In genomic region chr7:122247254-122247864, GRCm38 (mm10) we compare ENCODE assay signal across 22 mouse cellular contexts. TPM values are rescaled to one million over a fixed set of nuclear protein-coding genes. Genes with fewer than 3 reads are reported as not detected.
A peak's percentile ranks its signal among the peaks of the same experiment; 100 is the strongest.
DNase-seq lines count a peak whose midpoint lies in the region; ATAC-seq and TF ChIP-seq lines count a peak whose summit lies in the region.
"Had no signal": no experiment of that assay in that cellular context is flagged by ENCODE, and none has a peak within 500 bp of the region (broad histone marks: within the 10 kb centered on the region; RNA-seq: fewer than 3 reads in every experiment).

No protein-coding gene starts in this region.

- H3K9ac ChIP-seq in liver, postnatal 0 days (replicated peaks): no peak overlapping the region
- H3K9ac ChIP-seq: heart, embryonic 13.5 days; liver, embryonic 13.5 days; lung, embryonic 14.5 days; midbrain, embryonic 12.5 days had no signal

- intact Hi-C loops in gastrocnemius, postnatal 36 days (cut with DNase I): no loop called here

- no peak for TF ChIP-seq EP300 in liver, postnatal 0 days (IDR thresholded peaks at IDR 0.05; ENCODE audit: low read depth)

- 0 out of 2 replicates have a peak, but pooled peaks have one; percentile 17 for ATAC-seq in neutrophil, adult 5-6 weeks (ENCODE audit: extremely low read depth, insufficient number of reproducible peaks, low FRiP score, poor library complexity, severe bottlenecking)
- no peak for ATAC-seq in liver, postnatal 0 days
- ATAC-seq: forebrain, embryonic 16.5 days had no signal

- H3K4me3 ChIP-seq in liver, postnatal 0 days (ENCODE audit: low read depth, low read length): no peak overlapping the region
- H3K4me3 ChIP-seq: embryonic facial prominence, embryonic 10.5 days; forebrain, embryonic 10.5 days; heart, embryonic 13.5 days; liver, embryonic 13.5 days; midbrain, embryonic 12.5 days had no signal

- no peak overlapping the region for H3K27ac ChIP-seq in liver, postnatal 0 days (ENCODE audit: low read depth)
- H3K27ac ChIP-seq: embryonic facial prominence, embryonic 10.5 days; forebrain, embryonic 10.5 days; heart, embryonic 13.5 days; liver, embryonic 13.5 days; midbrain, embryonic 12.5 days had no signal

- H3K9me3 ChIP-seq in liver, postnatal 0 days (ENCODE audit: low read length): no peaks in the 10 kb centered on the region
- H3K9me3 ChIP-seq: embryonic facial prominence, embryonic 10.5 days; forebrain, embryonic 10.5 days; heart, embryonic 13.5 days; liver, embryonic 13.5 days; midbrain, embryonic 12.5 days had no signal

- peak; percentile 20 to 32 for DNase-seq in spleen, postnatal 36 days (ENCODE audit: low spot score in 2 of 2)
- no peak for DNase-seq in spleen, adult 18-20 months
- DNase-seq in thymus, postnatal 14 days: peak; percentile 61
- no peak for DNase-seq in liver, postnatal 0 days
- DNase-seq in gastrocnemius, postnatal 36 days: no peak
- DNase-seq in heart, adult 18-20 months: no peak
- DNase-seq: adrenal gland, postnatal 25 days; cerebellum, adult 9-11 months; heart, postnatal 14 days; kidney, adult 11 months; kidney, postnatal 4 days; layer of hippocampus, adult 9-11 months; liver, embryonic 13.5 days; lung, embryonic 14.5 days; right cerebral cortex, postnatal 14 days had no signal

- WGBS in liver, postnatal 0 days (ENCODE audit: insufficient replicate concordance): 68% methylated on average over 10 of the region's 10 CpGs

- no peak for TF ChIP-seq CTCF in liver, postnatal 0 days (IDR thresholded peaks at IDR 0.05; ENCODE audit: low read depth)

- no peaks in the 10 kb centered on the region for H3K27me3 ChIP-seq in liver, postnatal 0 days (ENCODE audit: insufficient read depth, low read length)
- H3K27me3 ChIP-seq: heart, embryonic 13.5 days; liver, embryonic 13.5 days; midbrain, embryonic 12.5 days had no signal

- no peaks in the 10 kb centered on the region for H3K4me1 ChIP-seq in liver, postnatal 0 days (ENCODE audit: insufficient read depth)
- H3K4me1 ChIP-seq: embryonic facial prominence, embryonic 10.5 days; heart, embryonic 13.5 days had no signal

- no peak overlapping the region for H3K4me2 ChIP-seq in liver, postnatal 0 days (ENCODE audit: low read depth, low read length)
- H3K4me2 ChIP-seq: heart, embryonic 13.5 days; liver, embryonic 13.5 days; lung, embryonic 14.5 days; midbrain, embryonic 12.5 days had no signal

- H3K36me3 ChIP-seq in liver, postnatal 0 days (replicated peaks; ENCODE audit: insufficient read depth, low read length): no peaks in the 10 kb centered on the region
- H3K36me3 ChIP-seq: embryonic facial prominence, embryonic 10.5 days; forebrain, embryonic 10.5 days; heart, embryonic 13.5 days; liver, embryonic 13.5 days; midbrain, embryonic 12.5 days had no signal

RNA-seq across cellular contexts. Expression of gene Chp2, which starts 28.1 kb away (rescaled TPM):
- not detected in 2 replicates for total RNA-seq in neutrophil, adult 5-6 weeks (2017)
- 2.1 and 2.9 TPM in 2 replicates for polyA plus RNA-seq in liver, postnatal 0 days (2015; fragmentation: Nextera tagmentation; extraction: Ambion mirVana)
- total RNA-seq in gastrocnemius, postnatal 36 days (2021): 1 to 10 TPM; 4.5 to 5.3 TPM
- 1 to 10 TPM; 3.7 to 3.8 TPM for total RNA-seq in heart, adult 18-20 months (2021)
- polyA plus RNA-seq: C2C12; embryonic facial prominence, embryonic 10.5 days; forebrain, embryonic 10.5 days had no signal

RNA-seq across cellular contexts. Expression of gene Prkcb, which starts 41.2 kb away (rescaled TPM):
- 440 and 446 TPM in 2 replicates for total RNA-seq in neutrophil, adult 5-6 weeks (2017)
- 8.1 TPM in 2 replicates for polyA plus RNA-seq in liver, postnatal 0 days (2015; fragmentation: Nextera tagmentation; extraction: Ambion mirVana)
- total RNA-seq in gastrocnemius, postnatal 36 days (2021): 1 to 10 TPM; 1.4 to 1.8 TPM
- total RNA-seq in heart, adult 18-20 months (2021): 1 to 10 TPM; 3.4 to 8.6 TPM

Comparison
In these comparisons a context has a peak if more than half of its experiments do, and no peak if none do; other contexts are left out.
1. DNase-seq: peak in spleen, postnatal 36 days (2 of 2) and thymus, postnatal 14 days (single experiment); none in spleen, adult 18-20 months (0 of 2), liver, postnatal 0 days (single experiment), gastrocnemius, postnatal 36 days (0 of 2) and heart, adult 18-20 months (0 of 2).
2. RNA of gene Prkcb, which starts 41.2 kb away (total RNA-seq): 440 to 446 TPM in neutrophil, adult 5-6 weeks; 3.4 to 8.6 TPM in heart, adult 18-20 months and 1.4 to 1.8 TPM in gastrocnemius, postnatal 36 days; every median in the first group is over 10 times any median in the second.